Mouse (Mus musculus): Measurements from ENCODE around the gene Trip11. TPM values are rescaled to one million over a fixed set of nuclear protein-coding genes. Genes with fewer than 3 reads are reported as not detected.
A peak's percentile ranks its signal among the peaks of the same experiment; 100 is the strongest.

Trip11 gene
- polyA plus RNA-seq, 1 experiment from 2014 or later = 24.3 TPM

GRCm38 (mm10) chr12:101947986-101948385 is 34.9 kb upstream of the Trip11 start:
- Histone ChIP-seq H3K27ac (replicated peaks; ENCODE audit: low read depth, low read length) (no peak overlapping the region), H3K36me3 (ENCODE audit: control insufficient read depth, insufficient read depth, low read length) (peaks cover 32% of the 10 kb centered on the region), H3K9ac (replicated peaks; ENCODE audit: low read length) (no peak overlapping the region), H3K9me3 (ENCODE audit: control insufficient read depth, low read length) (no peaks in the 10 kb centered on the region), H3K4me2 (ENCODE audit: low read length) (no peak overlapping the region), H3K4me3 (replicated peaks; ENCODE audit: low read depth, low read length) (no peak overlapping the region), H3K4me1 (ENCODE audit: control insufficient read depth, insufficient read depth, low read length) (no peaks in the 10 kb centered on the region), H3K27me3 (ENCODE audit: control insufficient read depth, insufficient read depth, low read length) (no peaks in the 10 kb centered on the region)
- ATAC-seq (ENCODE audit: low FRiP score, low TSS enrichment) = no peak
- no peak for DNase-seq
- 89% methylated on average over 8 of the region's 8 CpGs for WGBS

GRCm38 (mm10) chr12:101937572-101937971 is 24.5 kb upstream of the Trip11 start:
- 89% methylated on average over 7 of the region's 7 CpGs for WGBS
- Histone ChIP-seq H3K9ac (replicated peaks; ENCODE audit: low read length) (no peak overlapping the region), H3K4me3 (replicated peaks; ENCODE audit: low read depth, low read length) (no peak overlapping the region), H3K27me3 (ENCODE audit: control insufficient read depth, insufficient read depth, low read length) (no peaks in the 10 kb centered on the region), H3K4me2 (ENCODE audit: low read length) (no peak overlapping the region), H3K9me3 (ENCODE audit: control insufficient read depth, low read length) (no peaks in the 10 kb centered on the region; the same call in 1 of the 2 replicates), H3K27ac (replicated peaks; ENCODE audit: low read depth, low read length) (no peak overlapping the region), H3K36me3 (ENCODE audit: control insufficient read depth, insufficient read depth, low read length) (peaks cover 72% of the 10 kb centered on the region), H3K4me1 (ENCODE audit: control insufficient read depth, insufficient read depth, low read length) (no peaks in the 10 kb centered on the region)
- ATAC-seq (ENCODE audit: low FRiP score, low TSS enrichment) = no peak
- DNase-seq = peak; percentile 3

GRCm38 (mm10) chr12:101935223-101935622 is 22.2 kb upstream of the Trip11 start:
- H3K4me3 ChIP-seq (replicated peaks; ENCODE audit: low read depth, low read length) = no peak overlapping the region
- no peak for ATAC-seq (ENCODE audit: low FRiP score, low TSS enrichment)
- no peaks in the 10 kb centered on the region for H3K9me3 ChIP-seq (ENCODE audit: control insufficient read depth, low read length)
- no peak overlapping the region for H3K27ac ChIP-seq (replicated peaks; ENCODE audit: low read depth, low read length)
- H3K27me3 ChIP-seq (ENCODE audit: control insufficient read depth, insufficient read depth, low read length) = no peaks in the 10 kb centered on the region
- H3K4me1 ChIP-seq (ENCODE audit: control insufficient read depth, insufficient read depth, low read length) = no peaks in the 10 kb centered on the region
- H3K36me3 ChIP-seq (ENCODE audit: control insufficient read depth, insufficient read depth, low read length) = peaks cover 76% of the 10 kb centered on the region
- DNase-seq = no peak
- no peak overlapping the region for H3K9ac ChIP-seq (replicated peaks; ENCODE audit: low read length)
- H3K4me2 ChIP-seq (ENCODE audit: low read length) = no peak overlapping the region
- WGBS = 96% methylated on average over 3 of the region's 3 CpGs

- Histone ChIP-seq H3K4me3 (replicated peaks; ENCODE audit: low read depth, low read length) (no peak overlapping the region), H3K4me2 (ENCODE audit: low read length) (no peak overlapping the region), H3K9ac (replicated peaks; ENCODE audit: low read length) (no peak overlapping the region), H3K36me3 (ENCODE audit: control insufficient read depth, insufficient read depth, low read length) (peaks cover 88% of the 10 kb centered on the region), H3K4me1 (ENCODE audit: control insufficient read depth, insufficient read depth, low read length) (no peaks in the 10 kb centered on the region), H3K9me3 (ENCODE audit: control insufficient read depth, low read length) (no peaks in the 10 kb centered on the region), H3K27ac (replicated peaks; ENCODE audit: low read depth, low read length) (no peak overlapping the region), H3K27me3 (ENCODE audit: control insufficient read depth, insufficient read depth, low read length) (no peaks in the 10 kb centered on the region)
- 93% methylated on average over 1 of the region's 1 CpGs for WGBS
- no peak for DNase-seq
- no peak for ATAC-seq (ENCODE audit: low FRiP score, low TSS enrichment)
Measured at GRCm38 (mm10) chr12:101928423-101928822, 15.4 kb upstream of the Trip11 start.

- H3K4me1 ChIP-seq (ENCODE audit: control insufficient read depth, insufficient read depth, low read length) = no peaks in the 10 kb centered on the region
- ATAC-seq (ENCODE audit: low FRiP score, low TSS enrichment) (no peak), DNase-seq (no peak)
- no peak overlapping the region for H3K9ac ChIP-seq (replicated peaks; ENCODE audit: low read length)
- H3K27me3 ChIP-seq (ENCODE audit: control insufficient read depth, insufficient read depth, low read length) = no peaks in the 10 kb centered on the region
- H3K9me3 ChIP-seq (ENCODE audit: control insufficient read depth, low read length) = no peaks in the 10 kb centered on the region
- peaks cover 58% of the 10 kb centered on the region for H3K36me3 ChIP-seq (ENCODE audit: control insufficient read depth, insufficient read depth, low read length)
- 89% methylated on average over 6 of the region's 6 CpGs for WGBS
- H3K4me3 ChIP-seq (replicated peaks; ENCODE audit: low read depth, low read length) = no peak overlapping the region
- H3K27ac ChIP-seq (replicated peaks; ENCODE audit: low read depth, low read length) = no peak overlapping the region
- H3K4me2 ChIP-seq (ENCODE audit: low read length) = no peak overlapping the region
Measured at GRCm38 (mm10) chr12:101922313-101922712, 9.2 kb upstream of the Trip11 start.

- Histone ChIP-seq H3K27me3 (ENCODE audit: control insufficient read depth, insufficient read depth, low read length) (no peaks in the 10 kb centered on the region), H3K27ac (replicated peaks; ENCODE audit: low read depth, low read length) (no peak overlapping the region), H3K36me3 (ENCODE audit: control insufficient read depth, insufficient read depth, low read length) (peaks cover 35% of the 10 kb centered on the region), H3K4me2 (ENCODE audit: low read length) (no peak overlapping the region), H3K9me3 (ENCODE audit: control insufficient read depth, low read length) (no peaks in the 10 kb centered on the region), H3K4me1 (ENCODE audit: control insufficient read depth, insufficient read depth, low read length) (no peaks in the 10 kb centered on the region), H3K9ac (replicated peaks; ENCODE audit: low read length) (no peak overlapping the region), H3K4me3 (replicated peaks; ENCODE audit: low read depth, low read length) (no peak overlapping the region)
- DNase-seq (no peak), ATAC-seq (ENCODE audit: low FRiP score, low TSS enrichment) (no peak)
- 94% methylated on average over 3 of the region's 3 CpGs for WGBS
Measured at GRCm38 (mm10) chr12:101919847-101920246, 6.8 kb upstream of the Trip11 start.

- Histone ChIP-seq H3K9me3 (ENCODE audit: control insufficient read depth, low read length) (no peaks in the 10 kb centered on the region), H3K27me3 (ENCODE audit: control insufficient read depth, insufficient read depth, low read length) (no peaks in the 10 kb centered on the region), H3K27ac (replicated peaks; ENCODE audit: low read depth, low read length) (no peak overlapping the region), H3K36me3 (ENCODE audit: control insufficient read depth, insufficient read depth, low read length) (peaks cover 8% of the 10 kb centered on the region; the same call in 1 of the 2 replicates), H3K4me2 (ENCODE audit: low read length) (no peak overlapping the region), H3K4me3 (replicated peaks; ENCODE audit: low read depth, low read length) (no peak overlapping the region), H3K9ac (replicated peaks; ENCODE audit: low read length) (no peak overlapping the region), H3K4me1 (ENCODE audit: control insufficient read depth, insufficient read depth, low read length) (peaks cover 7% of the 10 kb centered on the region; the same call in 1 of the 2 replicates)
- no peak for DNase-seq
- no peak for ATAC-seq (ENCODE audit: low FRiP score, low TSS enrichment)
Measured at GRCm38 (mm10) chr12:101917165-101917564, 4.1 kb upstream of the Trip11 start.

- H3K27me3 ChIP-seq (ENCODE audit: control insufficient read depth, insufficient read depth, low read length) = no peaks in the 10 kb centered on the region
- WGBS = 89% methylated on average over 3 of the region's 3 CpGs
- peak overlapping the region; percentile 89; the same call in 1 of the 2 replicates for H3K4me3 ChIP-seq (replicated peaks; ENCODE audit: low read depth, low read length)
- DNase-seq = no peak
- no peaks in the 10 kb centered on the region for H3K9me3 ChIP-seq (ENCODE audit: control insufficient read depth, low read length)
- peak overlapping the region; percentile 87; the same call in 1 of the 2 replicates for H3K9ac ChIP-seq (replicated peaks; ENCODE audit: low read length)
- peak overlapping the region; percentile 83 for H3K4me2 ChIP-seq (ENCODE audit: low read length)
- ATAC-seq (ENCODE audit: low FRiP score, low TSS enrichment) = no peak
- H3K36me3 ChIP-seq (ENCODE audit: control insufficient read depth, insufficient read depth, low read length) = peaks cover 7% of the 10 kb centered on the region
- peaks cover 19% of the 10 kb centered on the region for H3K4me1 ChIP-seq (ENCODE audit: control insufficient read depth, insufficient read depth, low read length)
- no peak overlapping the region for H3K27ac ChIP-seq (replicated peaks; ENCODE audit: low read depth, low read length)
Measured at GRCm38 (mm10) chr12:101911346-101911745, 1.7 kb downstream of the Trip11 start.

- H3K9me3 ChIP-seq (ENCODE audit: control insufficient read depth, low read length) = no peaks in the 10 kb centered on the region
- WGBS = 94% methylated on average over 6 of the region's 6 CpGs
- DNase-seq (no peak), ATAC-seq (ENCODE audit: low FRiP score, low TSS enrichment) (no peak)
- no peak overlapping the region for H3K27ac ChIP-seq (replicated peaks; ENCODE audit: low read depth, low read length)
- peaks cover 19% of the 10 kb centered on the region for H3K4me1 ChIP-seq (ENCODE audit: control insufficient read depth, insufficient read depth, low read length)
- H3K36me3 ChIP-seq (ENCODE audit: control insufficient read depth, insufficient read depth, low read length) = peaks cover 7% of the 10 kb centered on the region
- H3K4me3 ChIP-seq (replicated peaks; ENCODE audit: low read depth, low read length) = no peak overlapping the region
- no peaks in the 10 kb centered on the region for H3K27me3 ChIP-seq (ENCODE audit: control insufficient read depth, insufficient read depth, low read length)
- H3K9ac ChIP-seq (replicated peaks; ENCODE audit: low read length) = no peak overlapping the region
- H3K4me2 ChIP-seq (ENCODE audit: low read length) = no peak overlapping the region
Measured at GRCm38 (mm10) chr12:101910360-101910759, 2.7 kb downstream of the Trip11 start.

Data from midbrain, embryonic 14.5 days (tissue).